Mouse (Mus musculus) layer of hippocampus, adult 9-10 months (tissue): Measurements from ENCODE around the gene Olfr985.

Experiments used
- DNase-seq: peaks from one replicate; pipeline ENCODE4 v3.0.0; 2022; ENCODE audit warnings: low spot score

The Olfr985 gene

DNA sequence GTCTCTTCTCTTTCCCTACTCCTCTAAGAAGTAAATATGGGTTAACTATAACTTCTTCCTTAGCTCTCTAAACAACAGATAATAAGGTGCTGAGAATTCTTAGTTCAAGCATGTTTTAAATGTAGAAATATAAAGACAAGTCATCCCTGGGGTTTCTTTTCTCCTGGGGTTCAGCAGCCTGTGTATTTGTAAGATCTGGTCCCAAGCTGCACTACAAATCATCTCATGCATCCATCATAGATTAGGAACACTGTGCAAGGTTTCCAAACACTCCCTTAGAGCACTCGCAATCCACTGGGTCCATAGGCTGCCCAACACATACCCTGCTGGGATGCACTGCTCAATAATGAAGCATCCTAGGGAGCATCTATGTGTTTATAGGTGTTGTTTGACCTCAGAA, at the start of gene Olfr985:
Gene Olfr985, minus strand, starts transcription at position 101 of the 400 bp plus-strand sequence.
- no peak for DNase-seq

DNA sequence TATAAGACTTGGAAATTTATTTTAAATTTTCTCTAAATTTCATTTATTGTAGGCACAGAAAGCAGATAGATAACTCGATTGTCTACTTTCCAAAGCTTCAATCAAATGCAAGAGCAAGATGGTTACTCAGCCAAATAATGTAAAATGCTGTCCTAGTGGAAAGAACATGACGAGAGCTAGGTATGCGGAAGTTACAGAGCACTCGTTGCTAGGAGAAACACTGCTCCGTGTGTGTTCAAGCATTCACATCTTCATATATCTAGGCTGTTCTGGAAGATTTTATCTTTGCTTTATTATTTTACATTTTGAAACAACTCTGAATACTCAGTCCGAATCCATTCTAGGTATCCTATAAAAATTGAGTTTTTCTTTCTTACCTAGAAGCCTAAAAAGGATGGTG, 47.0 kb upstream of the Olfr985 start:
- no peak for DNase-seq

DNA sequence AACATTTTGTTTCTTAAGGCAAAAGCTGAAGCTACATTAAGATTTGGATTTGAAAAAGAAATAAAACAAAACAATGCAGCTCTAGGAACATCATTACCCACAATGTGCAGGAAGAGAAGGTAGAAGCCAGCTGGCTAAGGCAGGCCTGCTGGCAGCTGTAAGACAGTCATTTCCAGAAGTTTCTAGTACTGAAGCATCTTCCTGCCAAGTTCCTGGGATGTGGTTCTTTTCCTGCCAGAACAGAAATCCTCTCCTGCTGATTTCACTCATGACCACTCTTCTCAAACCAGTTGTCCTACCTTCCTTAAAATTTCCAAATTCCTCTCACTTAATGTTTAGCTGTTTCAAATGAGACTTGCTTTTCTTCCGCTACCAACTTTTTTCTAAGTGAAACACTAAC, 36.5 kb upstream of the Olfr985 start:
- no peak for DNase-seq

DNA sequence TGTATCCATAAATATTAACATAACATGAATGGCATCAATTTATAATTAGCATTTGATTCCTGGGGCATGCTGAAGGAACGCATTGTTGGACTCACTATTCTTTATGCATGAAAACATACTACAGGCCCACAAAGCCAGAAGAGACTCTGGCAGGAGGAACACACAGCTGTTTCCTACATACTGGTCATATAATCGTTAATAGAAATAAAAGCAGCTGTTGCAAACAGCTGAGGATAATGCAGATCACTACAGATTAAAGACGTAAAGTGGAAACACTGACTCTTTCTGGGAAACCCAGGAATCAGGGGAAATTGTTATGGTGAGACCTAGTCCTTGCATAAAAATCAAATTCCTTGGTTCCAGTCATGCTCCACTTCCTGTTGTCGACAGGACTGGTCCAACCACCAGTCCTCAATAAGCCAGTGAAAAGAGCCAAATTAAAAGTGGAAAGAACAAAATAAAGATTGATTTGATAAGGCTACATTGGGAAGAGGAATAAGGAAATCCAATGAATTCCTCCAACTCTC, 25.2 kb upstream of the Olfr985 start:
- DNase-seq, result no peak

DNA sequence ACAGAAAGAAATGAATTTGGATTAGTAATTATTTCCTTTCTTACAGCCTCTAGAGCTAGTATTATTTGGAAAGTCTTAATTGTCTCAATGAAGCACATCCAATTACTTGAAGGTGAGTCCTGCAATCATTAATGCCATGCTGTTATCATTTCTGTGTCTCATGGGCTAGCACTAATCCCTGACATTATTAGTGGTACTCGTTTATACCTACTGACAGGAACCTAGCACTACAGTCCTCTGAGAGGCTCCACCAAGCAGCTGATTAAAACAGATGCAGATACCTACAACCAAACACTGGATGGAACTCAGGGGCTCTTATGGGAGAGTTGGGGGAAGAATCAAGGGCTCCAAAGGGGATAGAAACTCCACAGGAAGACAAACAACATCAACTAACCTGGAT, 11.6 kb upstream of the Olfr985 start:
- no peak for DNase-seq

DNA sequence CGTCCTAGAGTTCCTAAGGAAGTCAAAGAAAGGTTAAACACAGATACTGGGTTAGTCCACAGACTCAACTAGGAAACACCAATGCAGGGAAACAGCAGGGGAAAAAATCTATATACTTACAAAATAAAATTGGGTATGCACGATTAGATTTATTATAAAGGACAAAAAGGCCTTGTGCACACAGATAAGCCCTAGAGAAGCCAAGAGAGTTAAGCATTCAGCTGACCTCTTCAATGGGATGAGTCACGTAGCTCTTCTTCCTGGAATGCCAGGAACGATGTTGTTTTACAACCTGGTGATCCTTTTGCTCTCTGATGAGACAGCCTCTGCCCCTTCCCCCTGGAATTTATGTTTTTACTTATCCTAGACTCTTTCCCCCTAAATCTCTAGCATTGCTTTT, 9.5 kb upstream of the Olfr985 start:
- no peak for DNase-seq

DNA sequence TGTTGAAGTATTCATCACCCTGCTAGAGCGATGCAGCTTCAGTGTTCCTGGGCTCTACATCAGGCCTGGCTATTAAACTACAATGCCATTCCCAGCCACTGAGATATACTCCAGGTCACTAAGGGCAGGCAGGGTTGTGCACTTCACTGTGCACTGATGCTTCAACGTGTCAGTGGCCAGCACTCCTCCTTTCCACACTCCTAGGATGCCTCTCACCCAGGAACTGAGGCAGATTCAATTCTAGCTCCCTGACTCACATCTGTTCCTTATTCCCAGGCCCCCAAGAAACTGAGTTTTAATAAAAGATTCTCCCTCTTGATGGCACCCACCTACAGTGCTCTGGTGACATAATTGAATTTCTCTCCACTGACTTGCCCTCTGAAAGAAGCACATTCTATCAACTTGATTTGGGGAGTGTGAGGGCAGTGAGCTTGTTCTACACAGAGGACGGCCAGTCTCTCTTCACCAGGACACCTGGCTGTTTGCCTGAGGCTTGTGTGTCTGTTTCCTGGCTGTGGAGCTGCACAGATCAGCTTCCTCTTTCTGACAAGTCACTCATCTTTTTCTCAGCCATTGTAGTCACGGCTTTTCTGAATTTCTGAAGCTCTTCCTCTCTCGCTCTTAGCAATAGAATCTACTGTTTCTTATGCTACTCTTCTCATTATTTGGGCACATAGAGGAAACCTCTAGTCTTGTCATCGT, 7.2 kb upstream of the Olfr985 start:
- no peak for DNase-seq

DNA sequence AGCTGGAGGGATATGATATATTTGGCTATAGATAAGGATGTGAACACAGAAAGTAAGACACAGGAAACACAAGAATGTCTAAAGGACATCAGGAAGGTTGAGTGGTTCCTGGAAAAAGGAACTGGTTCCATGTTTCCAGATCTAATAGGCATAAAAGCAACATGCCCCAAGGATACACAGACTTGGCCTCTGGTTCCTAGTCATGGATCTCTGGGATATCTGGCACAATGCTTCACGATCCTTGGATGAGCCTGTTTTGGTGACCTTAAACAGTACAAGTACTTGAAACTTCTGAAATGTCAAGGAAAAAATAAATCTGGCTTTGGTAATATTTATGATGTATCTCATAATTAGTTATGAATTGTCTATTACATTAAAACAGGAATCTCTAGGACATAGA, 572 bp upstream of the Olfr985 start:
- no peak for DNase-seq

DNA sequence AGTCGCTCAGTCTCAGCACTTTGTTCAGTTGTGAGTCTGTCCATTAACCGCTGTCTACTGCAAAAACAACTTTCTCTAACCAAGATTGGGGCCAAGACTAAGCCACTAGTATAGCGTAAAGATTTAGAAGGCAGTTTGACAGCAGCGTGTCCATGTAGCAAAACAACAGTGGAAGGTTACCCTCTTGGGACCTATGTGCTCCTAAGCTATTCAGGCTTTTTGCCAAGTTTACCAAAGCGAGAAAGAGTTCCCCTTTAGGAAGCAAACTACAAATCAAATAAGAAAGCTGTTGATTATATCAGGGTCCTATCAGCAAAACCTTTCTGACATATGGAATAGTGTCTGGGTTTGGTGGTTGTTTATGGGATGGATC, 12.7 kb downstream of the Olfr985 start:
- DNase-seq, result no peak

DNA sequence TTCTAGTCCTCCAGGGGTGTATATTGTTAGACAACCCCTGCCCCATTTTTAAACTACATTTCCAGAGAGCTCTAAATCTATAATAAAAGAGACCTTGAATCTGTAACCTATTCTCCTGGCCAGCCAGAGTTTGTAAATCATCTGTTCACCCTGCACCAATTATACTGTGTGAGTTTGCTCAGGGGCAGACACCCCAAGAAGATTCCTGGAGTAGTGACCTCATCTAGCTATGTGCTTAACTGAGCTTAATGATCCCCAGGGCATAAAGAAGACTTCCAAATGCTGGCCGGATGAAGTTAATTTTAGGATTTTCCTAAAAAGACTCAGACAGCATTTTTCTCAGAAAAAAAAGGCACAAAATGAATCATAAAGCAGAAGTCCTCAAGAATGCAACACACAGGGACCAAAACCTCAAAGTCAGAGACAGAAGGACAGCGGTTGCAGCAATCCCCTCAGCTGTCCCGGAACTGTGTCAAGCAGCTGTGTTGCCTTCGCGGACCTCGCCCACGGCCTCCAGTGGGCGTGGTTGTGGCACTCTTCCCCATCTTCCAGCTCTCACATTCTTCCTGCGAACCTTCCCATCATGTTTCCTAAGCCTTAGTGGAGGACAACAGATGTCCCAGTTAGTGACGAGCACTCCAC, 13.2 kb downstream of the Olfr985 start:
- DNase-seq, result no peak

DNA sequence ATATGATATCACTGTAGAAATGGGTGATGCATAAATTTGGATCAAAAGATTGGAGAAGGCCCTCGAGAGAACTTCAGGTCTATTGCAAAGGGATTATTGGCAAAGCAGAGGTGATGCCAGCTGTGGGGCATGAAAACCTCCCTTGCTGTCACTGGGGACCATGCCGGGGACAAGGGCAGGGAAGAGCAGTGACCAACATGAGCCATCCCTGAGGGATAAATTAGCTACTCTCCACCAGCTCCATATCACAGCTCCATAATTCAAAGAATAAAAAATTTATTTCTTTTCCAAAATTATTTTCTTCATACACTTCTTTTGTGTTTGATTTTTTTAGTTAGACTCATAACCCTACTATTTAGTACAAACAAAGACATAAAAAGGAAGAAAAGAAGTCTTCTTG, 15.9 kb downstream of the Olfr985 start, which contains the start of gene Olfr984:
Gene Olfr984, minus strand, starts transcription at position 101 of the 400 bp plus-strand sequence.
- no peak for DNase-seq

DNA sequence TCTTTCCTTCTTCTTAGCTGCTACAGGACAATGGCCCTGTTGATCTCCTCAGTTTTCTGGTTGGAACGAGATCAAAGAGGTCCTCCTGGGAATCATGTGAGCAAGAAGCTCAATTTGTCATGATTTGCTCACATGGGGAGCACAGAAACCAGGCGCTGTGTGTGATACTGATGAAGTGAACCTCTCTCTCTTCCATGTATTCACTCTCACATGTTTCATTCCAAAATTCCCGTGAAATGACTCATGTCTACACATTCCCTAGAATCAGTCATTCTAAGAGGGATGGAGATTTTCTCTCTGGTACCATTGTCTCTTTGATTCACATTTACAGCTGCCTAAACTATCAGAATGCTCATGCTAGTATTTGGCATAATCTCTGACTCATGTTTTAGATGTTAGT, 35.2 kb downstream of the Olfr985 start:
- DNase-seq, result no peak

DNA sequence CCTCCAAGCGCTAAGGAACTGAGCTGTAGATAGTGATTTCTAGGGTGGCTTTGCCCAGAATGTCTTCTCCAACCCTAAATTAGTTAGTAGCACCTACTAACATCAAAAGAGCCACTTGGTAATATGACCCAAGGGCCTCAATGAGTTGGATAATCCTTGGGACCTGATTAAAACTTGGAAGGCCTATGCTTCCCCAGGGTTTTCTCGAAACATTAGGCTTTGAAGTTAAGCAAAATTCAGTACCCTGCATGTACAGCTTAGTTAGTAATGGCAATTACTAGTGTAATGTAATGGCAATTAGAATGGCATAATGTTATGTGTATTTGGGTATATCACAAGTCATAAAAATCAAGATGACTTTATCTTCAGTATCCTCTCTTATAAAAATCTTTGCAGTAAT, 36.5 kb downstream of the Olfr985 start, which contains the start of gene Olfr983:
Gene Olfr983, minus strand, starts transcription at position 101 of the 400 bp plus-strand sequence.
- DNase-seq, result no peak
